Mouse (Mus musculus): ENCODE results near the gene Zscan10. TPM values are rescaled to one million over a fixed set of nuclear protein-coding genes. Genes with fewer than 3 reads are reported as not detected.

Zscan10 gene
- not detected in 2 replicates for total RNA-seq (2014; rRNA removed)
- polyA plus RNA-seq (2015; fragmentation: Nextera tagmentation; extraction: Ambion mirVana), result not detected in 2 replicates

- H3K4me1 ChIP-seq (ENCODE audit: insufficient read depth, low read length), result no peaks in the 10 kb centered on the region
- peak within 1 kb of the TSS; percentile 60; the same call in 1 of the 2 replicates for H3K9ac ChIP-seq (replicated peaks; ENCODE audit: low read length, poor library complexity, severe bottlenecking)
- no peaks in the 10 kb centered on the region for H3K9me3 ChIP-seq (ENCODE audit: low read length)
- no peaks in the 10 kb centered on the region for H3K27me3 ChIP-seq (ENCODE audit: insufficient read depth, low read length)
- ATAC-seq (ENCODE audit: low FRiP score) (no peak), DNase-seq (ENCODE audit: low spot score) (no peak)
- H3K4me2 ChIP-seq (ENCODE audit: low read depth, low read length, poor library complexity, severe bottlenecking), result peak within 1 kb of the TSS; percentile 72
- 34% methylated on average over 15 of the region's 15 CpGs for WGBS
- no peak for TF ChIP-seq CTCF (IDR thresholded peaks at IDR 0.05)
- H3K4me3 ChIP-seq (ENCODE audit: low read depth, low read length), result 0 out of 2 replicates have a peak within 1 kb of the TSS, but pooled peaks have one; percentile 40
- H3K27ac ChIP-seq (ENCODE audit: low read depth, low read length), result no peak within 1 kb of the TSS
- no peaks in the 10 kb centered on the region for H3K36me3 ChIP-seq (ENCODE audit: insufficient read depth, low read length)
These were observed at the start of gene Zscan10 for GRCm38 (mm10) chr17:23600641-23601622. Gene Zscan10, plus strand, starts transcription at chr17:23600856.

DNA sequence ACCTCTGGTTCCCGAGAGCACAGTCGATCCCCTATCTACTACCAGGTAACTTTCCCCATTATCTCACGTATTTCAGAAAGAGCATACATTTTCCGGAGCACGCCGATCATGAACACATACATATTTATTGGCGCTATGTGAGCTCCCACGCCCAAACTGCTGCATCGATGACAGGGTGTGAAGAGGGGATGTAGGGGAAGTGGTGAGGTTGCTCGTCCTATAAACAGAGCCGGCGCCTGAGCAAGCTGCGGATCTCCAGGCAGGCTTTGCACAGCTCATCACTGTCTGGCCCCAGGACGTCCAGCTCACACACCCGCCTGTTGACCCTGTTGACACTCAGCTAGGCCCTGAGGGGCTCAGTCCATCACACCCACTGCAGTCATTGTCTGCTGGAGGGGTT is 49.8 kb upstream of the Zscan10 start:
- H3K4me3 ChIP-seq (ENCODE audit: low read depth, low read length), result peak overlapping the region; percentile 55
- H3K27me3 ChIP-seq (ENCODE audit: insufficient read depth, low read length), result no peaks in the 10 kb centered on the region
- peak overlapping the region; percentile 82 for H3K4me2 ChIP-seq (ENCODE audit: low read depth, low read length, poor library complexity, severe bottlenecking)
- no peaks in the 10 kb centered on the region for H3K9me3 ChIP-seq (ENCODE audit: low read length)
- 0 out of 2 replicates have a peak, but pooled peaks cover 3% of the 10 kb centered on the region for H3K4me1 ChIP-seq (ENCODE audit: insufficient read depth, low read length)
- TF ChIP-seq CTCF (IDR thresholded peaks at IDR 0.05), result no peak
- no peak for DNase-seq (ENCODE audit: low spot score)
- peak overlapping the region; percentile 84 for H3K27ac ChIP-seq (ENCODE audit: low read depth, low read length)
- peak overlapping the region; percentile 64 for H3K9ac ChIP-seq (replicated peaks; ENCODE audit: low read length, poor library complexity, severe bottlenecking)
- 0 out of 2 replicates have a peak, but pooled peaks cover 10% of the 10 kb centered on the region for H3K36me3 ChIP-seq (ENCODE audit: insufficient read depth, low read length)
- under 1% methylated on average over 15 of the region's 15 CpGs for whole genome bisulfite sequencing
- peak; percentile 15; the same call in 1 of the 2 replicates for ATAC-seq (ENCODE audit: low FRiP score)

DNA sequence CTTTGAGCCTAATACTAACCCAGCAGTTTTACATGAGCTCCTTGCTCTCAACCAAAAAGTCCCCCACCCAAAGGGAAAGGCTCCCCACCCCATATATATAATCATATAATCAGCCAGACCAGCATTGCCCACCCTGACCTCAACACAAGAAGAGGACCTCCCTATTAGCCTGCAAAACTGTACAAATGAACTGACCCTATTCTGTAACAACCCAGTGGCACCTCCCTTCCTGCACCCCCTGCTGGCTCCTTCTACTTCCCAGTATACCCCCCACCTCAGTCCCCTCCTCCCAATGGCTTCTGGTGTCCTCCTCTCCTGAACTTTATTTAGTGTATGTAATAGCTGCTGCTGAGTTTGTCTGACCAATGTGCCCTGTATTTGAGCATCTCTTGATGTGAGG is 49.2 kb upstream of the Zscan10 start:
- DNase-seq (ENCODE audit: low spot score) (no peak), ATAC-seq (ENCODE audit: low FRiP score) (no peak)
- H3K4me1 ChIP-seq (ENCODE audit: insufficient read depth, low read length), result 0 out of 2 replicates have a peak, but pooled peaks cover 3% of the 10 kb centered on the region
- peak overlapping the region; percentile 64 for H3K9ac ChIP-seq (replicated peaks; ENCODE audit: low read length, poor library complexity, severe bottlenecking)
- 0 out of 2 replicates have a peak, but pooled peaks cover 10% of the 10 kb centered on the region for H3K36me3 ChIP-seq (ENCODE audit: insufficient read depth, low read length)
- peak overlapping the region; percentile 84 for H3K27ac ChIP-seq (ENCODE audit: low read depth, low read length)
- H3K4me3 ChIP-seq (ENCODE audit: low read depth, low read length), result peak overlapping the region; percentile 55
- peak overlapping the region; percentile 82 for H3K4me2 ChIP-seq (ENCODE audit: low read depth, low read length, poor library complexity, severe bottlenecking)
- no peaks in the 10 kb centered on the region for H3K27me3 ChIP-seq (ENCODE audit: insufficient read depth, low read length)
- no peak; the same call in 1 of the 2 replicates for TF ChIP-seq CTCF (IDR thresholded peaks at IDR 0.05)
- no peaks in the 10 kb centered on the region for H3K9me3 ChIP-seq (ENCODE audit: low read length)

GRCm38 (mm10) chr17:23551963-23552362 is 48.7 kb upstream of the Zscan10 start:
- TF ChIP-seq CTCF (IDR thresholded peaks at IDR 0.05), result no peak
- peak overlapping the region; percentile 82 for H3K4me2 ChIP-seq (ENCODE audit: low read depth, low read length, poor library complexity, severe bottlenecking)
- DNase-seq (ENCODE audit: low spot score), result no peak
- WGBS, result 71% methylated on average over 5 of the region's 5 CpGs
- H3K27me3 ChIP-seq (ENCODE audit: insufficient read depth, low read length), result no peaks in the 10 kb centered on the region
- peaks cover 12% of the 10 kb centered on the region; the same call in 1 of the 2 replicates for H3K36me3 ChIP-seq (ENCODE audit: insufficient read depth, low read length)
- 0 out of 2 replicates have a peak overlapping the region, but pooled peaks have one; percentile 1 for H3K9ac ChIP-seq (replicated peaks; ENCODE audit: low read length, poor library complexity, severe bottlenecking)
- no peak overlapping the region for H3K27ac ChIP-seq (ENCODE audit: low read depth, low read length)
- no peak for ATAC-seq (ENCODE audit: low FRiP score)
- H3K4me1 ChIP-seq (ENCODE audit: insufficient read depth, low read length), result 0 out of 2 replicates have a peak, but pooled peaks cover 3% of the 10 kb centered on the region
- no peak overlapping the region for H3K4me3 ChIP-seq (ENCODE audit: low read depth, low read length)
- H3K9me3 ChIP-seq (ENCODE audit: low read length), result no peaks in the 10 kb centered on the region

DNA sequence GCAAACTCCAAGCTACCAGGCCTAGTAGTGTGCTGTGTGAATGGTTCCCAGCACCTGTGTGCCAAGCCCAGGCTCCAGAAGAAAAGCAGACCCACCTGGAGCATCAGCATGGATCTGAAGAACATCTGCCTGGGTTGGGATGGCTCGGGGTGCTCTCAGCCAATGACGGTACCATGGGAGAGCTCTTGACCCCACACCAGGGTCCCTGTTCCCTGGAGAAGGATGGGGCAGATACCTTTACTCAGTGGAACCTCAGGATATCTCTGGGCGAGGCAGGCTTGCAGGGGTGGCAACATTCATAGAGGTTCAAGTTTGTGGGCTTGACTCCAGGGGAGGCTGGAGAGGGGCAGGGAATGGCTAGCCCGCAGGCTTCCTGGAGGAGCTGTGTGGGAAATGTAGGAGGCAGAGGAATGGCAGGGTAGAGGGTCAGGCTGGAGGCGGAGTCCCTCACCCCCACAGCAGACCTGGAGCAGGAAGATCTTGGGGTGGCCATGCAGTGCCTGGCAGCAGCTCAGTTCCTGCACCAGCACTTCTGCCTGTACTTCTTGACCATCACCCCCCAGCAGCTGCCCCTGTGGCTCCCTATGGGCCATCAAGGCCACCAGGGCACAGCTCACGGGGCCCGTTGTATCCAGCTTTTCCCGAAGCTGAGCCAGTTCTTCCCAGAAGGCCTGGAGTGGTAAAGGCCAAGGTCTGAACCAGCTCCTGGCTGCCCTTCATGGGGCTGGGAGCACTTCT is 47.6 kb upstream of the Zscan10 start:
- DNase-seq (ENCODE audit: low spot score) (no peak), ATAC-seq (ENCODE audit: low FRiP score) (no peak)
- Histone ChIP-seq H3K9ac (replicated peaks; ENCODE audit: low read length, poor library complexity, severe bottlenecking) (no peak overlapping the region), H3K4me1 (ENCODE audit: insufficient read depth, low read length) (0 out of 2 replicates have a peak, but pooled peaks cover 3% of the 10 kb centered on the region), H3K9me3 (ENCODE audit: low read length) (no peaks in the 10 kb centered on the region), H3K4me3 (ENCODE audit: low read depth, low read length) (no peak overlapping the region), H3K36me3 (ENCODE audit: insufficient read depth, low read length) (peaks cover 23% of the 10 kb centered on the region), H3K27me3 (ENCODE audit: insufficient read depth, low read length) (no peaks in the 10 kb centered on the region), H3K4me2 (ENCODE audit: low read depth, low read length, poor library complexity, severe bottlenecking) (no peak overlapping the region), H3K27ac (ENCODE audit: low read depth, low read length) (no peak overlapping the region)
- whole genome bisulfite sequencing, result 87% methylated on average over 8 of the region's 8 CpGs
- TF ChIP-seq CTCF (IDR thresholded peaks at IDR 0.05), result no peak

Data from midbrain, postnatal 0 days (tissue).